Mouse (Mus musculus) embryonic fibroblast, embryonic 13.5 days (primary cell): ENCODE measurements around the gene Ampd3. TPM values are rescaled to one million over a fixed set of nuclear protein-coding genes. Genes with fewer than 3 reads are reported as not detected.
A peak's percentile ranks its signal among the peaks of the same experiment; 100 is the strongest.

Experiments used
- H3K27ac ChIP-seq: 2 replicates; pipeline ENCODE4 v1.5.1; 2012; ENCODE audit warnings: low read length, control low read depth, inconsistent platforms; ENCODE audit not compliant: insufficient read depth
- H3K4me1 ChIP-seq: 2 replicates; pipeline ENCODE4 v1.6.1; 2011; ENCODE audit warnings: low read length; ENCODE audit not compliant: control insufficient read depth, insufficient read depth
- H3K4me3 ChIP-seq: 2 replicates; pipeline ENCODE4 v1.5.1; 2011; ENCODE audit warnings: mild to moderate bottlenecking, control low read depth, low read length; ENCODE audit not compliant: insufficient read depth
- CTCF ChIP-seq: IDR thresholded peaks from 2 replicates; pipeline ENCODE4 v1.5.1; 2011; ENCODE audit warnings: mild to moderate bottlenecking, control low read depth, low read length, moderate library complexity, borderline replicate concordance; ENCODE audit not compliant: insufficient read depth
- POLR2A ChIP-seq: IDR thresholded peaks from 2 replicates; pipeline ENCODE4 v1.6.1; 2011; ENCODE audit warnings: low read depth, mild to moderate bottlenecking, control low read depth, low read length, moderate library complexity
- polyA plus RNA-seq: library from polyadenylated mRNA; stranded (reverse); fragments of >200 nt; gene quantifications from 2 replicates; pipeline ENCODE4 v1.2.4, GENCODE M21; 2011; ENCODE audit warnings: low read depth; ENCODE audit not compliant: missing spikeins, insufficient read length

Gene Ampd3
- polyA plus RNA-seq, 1 experiment = 4.6 TPM

DNA sequence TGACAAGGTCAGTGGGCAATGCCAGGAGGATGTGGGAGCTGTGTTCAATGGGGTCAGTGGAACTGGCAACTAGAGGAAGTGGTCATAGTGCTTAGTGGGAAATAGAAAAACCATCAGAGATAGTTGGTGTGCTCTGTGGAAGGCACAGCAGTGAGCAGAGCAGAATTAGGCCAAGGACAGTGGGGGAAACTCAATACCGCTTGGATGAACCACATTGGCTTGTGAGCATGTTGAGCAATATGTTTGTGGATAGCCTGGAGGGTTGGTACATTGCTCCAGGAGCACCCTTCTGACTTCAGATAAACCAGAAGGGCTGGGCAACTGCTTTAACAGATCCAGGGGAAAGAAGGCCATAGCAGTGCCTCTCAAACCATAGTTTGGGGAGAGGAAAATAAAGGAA lies 80.4 kb downstream of the Ampd3 start:
- no peak for TF ChIP-seq CTCF
- TF ChIP-seq POLR2A = no peak
- Histone ChIP-seq H3K27ac (no peak overlapping the region), H3K4me1 (peaks cover 17% of the 10 kb centered on the region; the same call in 1 of the 2 replicates), H3K4me3 (no peak overlapping the region)

DNA sequence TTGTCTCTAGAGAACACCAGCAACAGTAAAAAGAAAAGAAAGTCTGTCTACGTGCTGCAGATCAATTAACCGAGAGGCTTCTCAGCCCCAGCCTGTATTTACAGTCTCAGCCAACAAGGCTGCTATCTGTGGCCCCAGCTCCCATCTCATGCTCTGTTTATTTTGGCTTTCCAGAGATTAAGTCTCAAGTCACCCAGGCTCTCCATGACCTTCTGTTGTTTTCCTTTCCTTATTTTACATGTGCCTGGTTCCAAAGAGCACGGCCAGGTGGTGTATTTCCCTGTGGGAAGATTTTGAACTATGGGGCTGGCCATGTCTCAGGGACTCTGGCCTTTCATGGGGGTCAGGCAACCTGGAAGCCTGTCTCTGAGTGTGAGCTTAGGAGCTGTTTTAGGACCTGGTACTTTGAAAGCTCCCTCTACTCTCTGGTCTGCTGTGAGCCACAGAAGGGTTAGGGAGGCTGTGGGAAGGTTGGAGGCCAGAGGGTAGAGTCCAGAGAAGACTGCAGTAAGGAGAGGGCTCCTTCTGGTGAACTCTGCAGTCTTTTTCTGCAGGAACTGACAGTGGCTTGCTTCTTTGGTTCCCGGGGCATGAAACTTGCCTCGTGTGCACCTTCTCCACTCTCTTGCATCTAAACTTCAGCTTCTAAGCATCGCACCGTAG lies 83.7 kb downstream of the Ampd3 start:
- H3K27ac ChIP-seq = peak overlapping the region; percentile 43
- no peak overlapping the region for H3K4me3 ChIP-seq
- TF ChIP-seq POLR2A (no peak), CTCF (no peak)
- H3K4me1 ChIP-seq = peaks cover 15% of the 10 kb centered on the region; the same call in 1 of the 2 replicates

DNA sequence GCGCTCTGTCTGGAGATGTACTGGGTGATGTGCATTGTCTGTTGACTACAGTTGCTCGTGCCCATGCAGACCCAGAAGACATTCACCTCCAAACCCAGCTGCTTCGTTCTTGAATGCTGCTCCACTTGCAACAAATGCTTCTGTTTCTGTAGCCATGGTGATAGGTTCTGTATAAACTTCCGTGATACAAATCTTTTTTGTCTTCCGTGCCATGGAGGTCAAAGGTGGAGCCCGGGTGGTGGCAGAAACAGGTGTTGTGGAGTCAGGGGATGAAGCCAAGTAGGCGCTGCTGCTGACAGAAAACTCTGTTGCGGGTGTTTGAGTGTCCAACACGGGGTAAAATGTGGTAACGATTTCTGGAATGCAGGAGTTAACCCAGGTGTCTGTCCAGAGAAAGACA lies 85.6 kb downstream of the Ampd3 start:
- peaks cover 12% of the 10 kb centered on the region; the same call in 1 of the 2 replicates for H3K4me1 ChIP-seq
- H3K4me3 ChIP-seq = no peak overlapping the region
- TF ChIP-seq POLR2A (no peak), CTCF (no peak)
- H3K27ac ChIP-seq = no peak overlapping the region

DNA sequence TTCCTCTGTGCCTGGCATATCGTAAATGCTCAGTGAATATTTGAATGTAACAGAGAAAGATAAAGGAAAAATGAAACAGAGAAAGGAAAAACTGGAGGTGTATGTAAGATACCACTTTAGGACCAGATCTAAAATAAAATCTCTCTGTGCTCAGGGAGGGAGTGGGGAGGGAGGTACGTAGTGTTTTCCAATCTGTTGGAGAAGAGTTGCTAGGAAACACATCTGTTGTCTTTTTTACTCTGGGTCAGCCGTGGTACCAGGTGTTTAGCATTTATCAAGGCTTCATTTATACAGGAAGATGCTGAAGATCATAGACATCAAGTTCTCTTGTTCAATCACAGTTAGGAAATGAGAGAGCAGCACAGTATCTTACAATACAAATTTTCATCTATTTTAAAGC lies 86.5 kb downstream of the Ampd3 start:
- peaks cover 12% of the 10 kb centered on the region; the same call in 1 of the 2 replicates for H3K4me1 ChIP-seq

DNA sequence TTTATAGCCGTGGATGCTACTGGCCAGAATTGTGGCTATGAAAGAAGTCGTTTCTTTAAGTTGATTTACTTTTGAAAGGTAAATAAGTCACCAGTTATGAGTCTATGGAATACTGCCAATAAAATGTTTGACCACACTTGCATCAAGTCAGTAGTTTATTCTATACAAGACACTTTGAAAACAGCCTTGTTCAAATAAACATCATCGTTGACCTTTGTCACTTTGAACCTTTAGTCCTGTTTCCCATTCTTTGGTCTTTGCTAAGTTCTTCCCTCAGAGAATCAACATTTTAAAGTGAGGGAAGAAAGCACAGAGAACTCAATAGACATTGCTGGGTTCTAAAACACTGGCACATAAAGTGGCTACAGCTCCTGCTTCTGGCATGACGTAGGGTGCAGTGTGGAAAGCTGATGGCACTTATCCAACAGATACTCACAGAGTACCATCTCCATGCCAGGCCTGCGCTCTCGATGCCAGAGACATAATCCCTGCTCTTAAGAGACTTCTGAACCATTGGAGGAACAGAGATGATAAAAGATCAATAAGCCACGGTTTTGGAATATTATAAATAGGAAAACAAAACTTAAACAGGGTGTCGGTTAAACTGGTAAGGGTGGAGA lies 87.0 kb downstream of the Ampd3 start:
- no peak overlapping the region for H3K4me3 ChIP-seq
- no peak overlapping the region for H3K27ac ChIP-seq
- TF ChIP-seq POLR2A (no peak), CTCF (no peak)
- H3K4me1 ChIP-seq = peaks cover 10% of the 10 kb centered on the region; the same call in 1 of the 2 replicates

More for the DNA sequence above, 86.5 kb downstream of the Ampd3 start:
- Histone ChIP-seq H3K4me3 (no peak overlapping the region), H3K27ac (no peak overlapping the region)
- no peak for TF ChIP-seq POLR2A
- no peak for TF ChIP-seq CTCF

DNA sequence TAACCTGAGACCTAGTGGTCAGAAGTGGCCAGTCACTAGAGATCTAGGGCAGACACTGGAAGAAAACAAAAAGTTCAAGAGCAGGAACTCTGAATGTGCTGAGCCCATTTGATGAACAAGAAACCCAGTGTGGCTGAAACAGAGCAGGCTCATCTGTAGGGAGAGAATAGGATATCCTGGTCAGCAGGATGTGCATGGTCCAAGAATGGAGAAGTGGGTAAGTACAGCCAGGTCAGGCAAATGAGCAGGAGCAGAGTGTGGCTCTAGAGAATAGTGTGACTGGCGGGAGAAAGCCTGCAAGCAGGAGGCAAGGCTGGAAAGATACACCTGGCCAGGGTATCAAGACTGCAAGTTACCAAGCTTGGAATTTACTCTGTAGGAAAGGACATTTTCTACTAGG lies 87.6 kb downstream of the Ampd3 start:
- Histone ChIP-seq H3K4me3 (no peak overlapping the region), H3K27ac (no peak overlapping the region), H3K4me1 (peaks cover 7% of the 10 kb centered on the region; the same call in 1 of the 2 replicates)
- no peak for TF ChIP-seq CTCF
- no peak for TF ChIP-seq POLR2A

DNA sequence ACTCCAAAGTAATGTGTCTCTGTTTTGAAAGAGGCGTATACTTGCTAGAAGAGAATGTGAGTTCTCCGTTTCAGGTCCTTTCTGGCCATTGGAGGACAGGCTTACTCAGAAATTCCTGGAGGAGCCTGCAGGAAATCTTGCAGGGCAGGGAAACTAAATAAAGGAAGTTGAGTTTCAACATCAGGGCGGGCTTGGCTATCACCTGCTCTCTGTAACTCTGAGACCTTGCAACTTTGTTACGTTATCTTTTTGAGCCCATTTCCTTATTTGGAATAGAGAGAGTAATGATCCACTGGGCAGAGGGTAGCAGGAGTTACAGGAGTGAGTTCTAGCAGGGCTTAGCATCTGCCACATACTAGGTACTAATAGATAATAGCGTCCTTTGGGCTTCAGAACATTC lies 92.1 kb downstream of the Ampd3 start:
- H3K4me1 ChIP-seq = peaks cover under 1% of the 10 kb centered on the region; the same call in 1 of the 2 replicates
- TF ChIP-seq POLR2A = no peak
- no peak for TF ChIP-seq CTCF
- H3K27ac ChIP-seq = no peak overlapping the region
- no peak overlapping the region for H3K4me3 ChIP-seq

Other genes starting within 250 kb of the Ampd3 start
- 55.5 and 66.2 TPM in 2 replicates for gene Sbf2, start 153.3 kb upstream of the Ampd3 start, polyA plus RNA-seq
- gene Adm, start 140.5 kb upstream of the Ampd3 start, polyA plus RNA-seq = 23.5 and 38.5 TPM in 2 replicates
- gene Rnf141, start 76.3 kb downstream of the Ampd3 start, polyA plus RNA-seq = 36.1 and 41.2 TPM in 2 replicates
- not detected in 2 replicates for gene Lyve1, start 95.0 kb downstream of the Ampd3 start, polyA plus RNA-seq
- 6.4 and 12.0 TPM in 2 replicates for gene Mrvi1, start 214.3 kb downstream of the Ampd3 start, polyA plus RNA-seq